Mouse (Mus musculus): ENCODE data around the gene Gm9821.

DNA sequence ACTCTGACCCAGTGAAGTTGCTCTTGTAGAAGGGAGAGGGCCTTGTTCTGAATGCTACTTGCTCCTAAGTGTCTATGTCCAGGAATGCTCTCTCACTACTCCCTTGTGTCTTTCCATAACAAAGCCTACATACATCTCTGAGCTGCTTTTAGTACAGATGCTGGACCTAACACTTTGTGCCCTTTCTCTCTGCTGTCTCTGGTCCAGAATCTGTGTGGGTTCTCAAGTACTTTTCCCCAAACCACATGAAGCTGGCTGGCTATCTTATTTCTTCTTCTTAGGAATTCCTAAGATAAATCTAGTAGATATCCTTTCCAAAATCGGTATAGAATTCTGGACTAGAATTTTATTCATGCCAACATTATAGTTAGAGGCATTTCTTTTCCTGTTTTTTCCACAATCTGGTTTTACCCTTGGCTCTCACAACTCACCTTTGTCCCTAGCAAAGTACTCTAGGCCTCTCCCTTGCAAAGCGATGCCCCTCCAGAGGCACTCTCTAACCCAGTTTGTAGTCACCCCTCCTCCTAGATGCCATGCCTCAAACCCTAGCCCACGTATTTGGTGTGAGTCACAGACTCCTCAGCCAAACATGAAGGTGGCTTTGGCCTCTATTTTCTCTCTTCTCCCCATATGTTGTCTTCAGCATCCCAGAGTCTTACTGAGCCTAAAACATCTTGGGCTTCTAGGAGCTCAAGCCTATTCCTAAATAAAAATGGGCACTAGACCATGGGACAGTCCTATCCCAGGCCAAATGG lies 42.2 kb upstream of the Gm9821 start:
- TF ChIP-seq CTCF (conservative IDR thresholded peaks at IDR 0.05; ENCODE audit: low read length): no peak
- TF ChIP-seq NANOG (IDR thresholded peaks at IDR 0.05; ENCODE audit: borderline replicate concordance, low read length): no peak

Data from E14TG2a.4 (cell line).